Mouse (Mus musculus) midbrain, embryonic 13.5 days (tissue): ENCODE measurements around the gene Aifm3. TPM values are rescaled to one million over a fixed set of nuclear protein-coding genes. Genes with fewer than 3 reads are reported as not detected.
"Not testable (repeated sequence)": the region's sequence is repeated elsewhere in the genome, so short reads cannot be mapped to it uniquely, and the experiment has no call there.

Experiments
- ATAC-seq: fragments of 200-750 bp; cut with Nextera tagmentation; 2 replicates; pipeline ENCODE4 v1.8.0; 2017; ENCODE audit warnings: mild to moderate bottlenecking, moderate TSS enrichment, moderate library complexity
- H3K27ac ChIP-seq: fragments of 300-500 bp; sonication (generic); 2 replicates; pipeline ENCODE4 v1.5.1; 2015; ENCODE audit warnings: inconsistent platforms, mild to moderate bottlenecking, moderate library complexity
- H3K27me3 ChIP-seq: fragments of 300-500 bp; sonication (generic); 2 replicates; pipeline ENCODE4 v1.6.1; 2015; ENCODE audit warnings: mild to moderate bottlenecking, inconsistent platforms
- H3K36me3 ChIP-seq: fragments of 300-500 bp; sonication (generic); 2 replicates; pipeline ENCODE4 v1.6.1; 2015; ENCODE audit warnings: mild to moderate bottlenecking, inconsistent platforms
- H3K4me1 ChIP-seq: fragments of 300-500 bp; sonication (generic); replicated peaks from 2 replicates; pipeline ENCODE4 v1.6.1; 2015; ENCODE audit warnings: inconsistent platforms
- H3K4me2 ChIP-seq: fragments of 300-500 bp; sonication (generic); replicated peaks from 2 replicates; pipeline ENCODE4 v1.6.1; 2015; ENCODE audit warnings: moderate library complexity, mild to moderate bottlenecking, inconsistent platforms
- H3K4me3 ChIP-seq: fragments of 300-500 bp; sonication (generic); replicated peaks from 2 replicates; pipeline ENCODE4 v1.5.1; 2015; ENCODE audit warnings: mild to moderate bottlenecking, inconsistent platforms
- H3K9ac ChIP-seq: fragments of 300-500 bp; sonication (generic); replicated peaks from 2 replicates; pipeline ENCODE4 v1.6.1; 2015; ENCODE audit warnings: mild to moderate bottlenecking, inconsistent platforms
- H3K9me3 ChIP-seq: fragments of 300-500 bp; sonication (generic); 2 replicates; pipeline ENCODE4 v1.6.1; 2016; ENCODE audit warnings: mild to moderate bottlenecking, inconsistent platforms
- WGBS: fragments of 180-500 bp; shearing (Covaris S2); methylation state at CpG from one replicate; pipeline ENCODE4 v1.1.7; 2015; 5-methylcytosine and 5-hydroxymethylcytosine counted together
- polyA plus RNA-seq: library from polyadenylated mRNA; unstranded; fragments of >200 nt; fragmentation: Nextera tagmentation; extraction: Ambion mirVana; gene quantifications from 2 replicates; pipeline ENCODE4 v1.2.1, GENCODE M21; 2015

Gene Aifm3
- polyA plus RNA-seq, 1 experiment from 2014 or later: 10.6 TPM

DNA sequence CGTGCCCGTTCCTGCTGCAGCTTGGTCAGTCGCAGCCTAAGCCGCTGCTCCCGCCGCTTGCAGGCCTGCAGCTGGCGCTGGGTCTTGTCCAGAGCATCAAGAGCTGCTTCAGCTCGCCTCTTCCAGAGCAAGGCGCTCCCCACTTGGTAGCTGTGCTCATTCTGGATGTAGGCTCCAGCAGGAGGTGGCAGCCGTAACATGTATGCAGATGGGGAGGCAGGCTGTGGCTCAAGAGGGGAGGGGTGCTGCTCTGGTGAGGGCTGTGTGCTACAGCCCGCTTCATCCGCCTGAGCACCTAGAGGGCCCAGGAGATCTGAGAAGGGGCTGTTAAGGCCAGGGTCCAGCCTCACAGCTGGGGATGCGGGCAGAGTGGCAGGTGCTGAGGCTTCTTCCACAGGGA, 38.9 kb downstream of the Aifm3 start:
- H3K27me3 ChIP-seq: no peaks in the 10 kb centered on the region
- peaks cover 56% of the 10 kb centered on the region for H3K36me3 ChIP-seq
- no peaks in the 10 kb centered on the region for H3K9me3 ChIP-seq
- ATAC-seq: no peak
- no peak overlapping the region for H3K27ac ChIP-seq
- 86% methylated on average over 13 of the region's 13 CpGs for WGBS
- no peak overlapping the region for H3K9ac ChIP-seq
- peaks cover 28% of the 10 kb centered on the region for H3K4me1 ChIP-seq
- H3K4me3 ChIP-seq: no peak overlapping the region
- H3K4me2 ChIP-seq: no peak overlapping the region

DNA sequence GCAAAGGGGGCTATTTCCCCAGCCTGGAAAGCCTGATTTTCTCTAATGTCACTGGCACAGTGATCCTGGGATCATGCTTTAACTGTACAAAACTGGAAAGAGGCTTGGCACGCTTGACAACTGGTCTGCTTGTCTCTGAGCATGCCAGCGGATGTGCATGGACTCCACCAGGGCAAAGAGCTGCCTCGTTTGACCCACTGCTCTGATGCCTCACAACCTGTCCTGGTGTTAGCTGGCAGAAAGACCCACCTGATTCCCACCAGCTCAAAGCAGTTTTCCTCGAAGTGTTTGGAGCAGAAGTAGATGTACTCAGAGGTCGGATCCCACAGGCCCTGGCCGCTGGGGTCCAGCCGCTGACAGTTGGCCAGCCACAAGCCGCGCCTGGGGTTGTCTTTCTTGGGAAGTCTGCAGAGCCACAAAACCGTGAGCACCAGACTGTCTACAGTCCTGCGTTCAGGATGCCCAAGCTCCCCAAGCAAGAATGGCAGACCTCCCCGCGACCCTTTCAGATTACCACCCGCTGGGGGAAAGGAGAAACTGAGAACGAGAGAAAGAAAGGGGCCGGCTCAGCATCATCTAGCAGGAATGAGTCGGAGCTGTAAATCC, 40.7 kb downstream of the Aifm3 start:
- Histone ChIP-seq H3K4me3 (peak overlapping the region; percentile 63), H3K4me1 (peaks cover 28% of the 10 kb centered on the region), H3K36me3 (peaks cover 40% of the 10 kb centered on the region), H3K27me3 (no peaks in the 10 kb centered on the region), H3K4me2 (peak overlapping the region; percentile 91), H3K27ac (peak overlapping the region; percentile 98), H3K9ac (peak overlapping the region; percentile 84), H3K9me3 (no peaks in the 10 kb centered on the region)
- WGBS: 17% methylated on average over 17 of the region's 17 CpGs
- peak; percentile 13; the same call in 1 of the 2 replicates for ATAC-seq

DNA sequence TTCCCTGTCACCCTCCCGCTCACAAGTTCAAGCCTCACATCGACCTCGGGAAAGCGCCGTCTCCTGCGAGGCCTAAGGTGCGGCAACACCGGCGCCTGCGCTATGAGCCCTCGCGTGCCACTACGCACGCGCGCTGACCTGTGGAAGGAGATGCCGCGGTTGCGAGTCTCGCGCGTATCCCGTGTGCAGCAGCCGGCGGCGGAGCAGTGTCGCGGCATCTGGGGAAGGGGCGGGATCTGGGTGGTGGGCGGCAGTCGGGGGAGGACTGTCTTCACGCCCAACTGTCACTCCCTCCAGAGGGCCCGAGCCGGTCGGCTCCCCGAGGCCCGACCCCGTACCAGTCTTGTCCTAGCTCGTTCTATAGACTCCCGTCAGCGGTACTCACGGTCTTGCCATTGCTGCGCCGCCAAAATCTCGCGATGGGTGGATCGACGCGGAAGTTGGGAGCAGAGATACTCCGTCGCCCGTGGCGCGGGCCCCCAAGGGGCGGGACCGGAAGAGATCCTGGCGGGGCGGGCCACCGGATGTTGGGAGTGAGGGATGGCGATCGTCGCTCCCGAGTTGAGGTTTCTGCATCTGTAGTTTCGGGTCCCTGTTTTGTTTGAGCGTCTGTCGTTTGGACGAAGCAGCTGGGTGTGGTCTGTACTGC, 41.4 kb downstream of the Aifm3 start, which contains the start of gene Thap7:
Gene Thap7 (minus strand): TSS at position 497 of the 649 bp plus-strand sequence.
- peak within 1 kb of the TSS; percentile 84 for H3K9ac ChIP-seq
- ATAC-seq: peak; percentile 97
- peak within 1 kb of the TSS; percentile 91 for H3K4me2 ChIP-seq
- H3K27me3 ChIP-seq: no peaks in the 10 kb centered on the region
- H3K4me3 ChIP-seq: peak within 1 kb of the TSS; percentile 63
- peaks cover 33% of the 10 kb centered on the region for H3K36me3 ChIP-seq
- peak within 1 kb of the TSS; percentile 98 for H3K27ac ChIP-seq
- peaks cover 28% of the 10 kb centered on the region for H3K4me1 ChIP-seq
- no peaks in the 10 kb centered on the region for H3K9me3 ChIP-seq
- under 1% methylated on average over 67 of the region's 67 CpGs for WGBS

DNA sequence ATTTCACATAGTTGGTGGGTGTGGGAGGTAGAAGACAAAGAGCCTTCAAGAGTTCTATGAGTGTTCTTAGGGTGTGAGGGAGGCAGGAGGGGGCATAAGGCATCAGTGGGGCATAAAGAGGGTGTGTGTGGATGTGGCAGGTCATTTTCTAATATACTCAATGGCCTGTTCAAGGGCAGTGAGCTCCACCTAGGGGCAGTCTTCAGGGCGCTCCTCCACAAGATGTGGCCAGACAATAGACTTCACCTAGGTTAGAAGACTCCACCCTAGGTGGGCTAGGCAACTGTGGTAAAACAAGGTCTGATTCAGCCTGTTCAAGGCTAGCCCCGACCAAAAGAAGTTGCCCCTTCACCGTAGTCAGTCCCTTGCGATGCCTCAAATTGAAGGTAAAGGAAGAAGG, 42.9 kb downstream of the Aifm3 start:
- Histone ChIP-seq H3K9ac (no peak overlapping the region), H3K9me3 (no peaks in the 10 kb centered on the region), H3K27ac (no peak overlapping the region), H3K36me3 (peaks cover 18% of the 10 kb centered on the region), H3K4me2 (peak overlapping the region; percentile 91), H3K27me3 (no peaks in the 10 kb centered on the region), H3K4me3 (no peak overlapping the region), H3K4me1 (peaks cover 28% of the 10 kb centered on the region)
- no peak for ATAC-seq
- WGBS: 56% methylated on average over 4 of the region's 4 CpGs

DNA sequence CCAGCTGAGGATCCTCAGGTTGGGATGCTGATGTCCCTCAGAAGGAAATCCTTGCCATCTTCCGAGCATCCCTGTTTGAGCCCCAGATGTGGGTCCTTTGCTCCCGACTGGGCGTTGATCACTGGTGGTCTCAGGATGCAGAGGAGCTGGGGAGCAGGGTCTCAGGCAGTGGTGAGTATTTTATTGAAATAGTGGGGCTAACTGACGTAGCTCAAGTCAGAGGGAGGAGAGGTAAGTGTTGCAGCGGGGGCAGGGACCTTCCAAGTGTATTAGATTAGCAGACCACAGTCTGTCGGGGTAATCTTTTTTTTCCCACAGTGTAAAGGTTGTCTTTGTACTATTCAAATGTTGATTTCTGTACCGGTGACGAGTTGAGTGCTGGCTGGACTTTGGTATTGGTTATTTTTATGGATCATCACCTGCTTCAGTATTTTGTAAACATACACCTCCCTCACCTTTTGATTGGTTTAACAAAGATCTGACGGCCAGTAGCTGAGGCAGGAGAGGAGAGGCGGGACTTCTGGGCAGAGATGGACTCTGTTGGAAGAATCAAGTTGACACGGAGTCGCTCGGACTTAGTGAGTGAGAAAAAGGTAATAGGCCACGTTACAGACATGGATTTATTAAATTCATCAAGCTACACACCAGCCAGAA, 43.4 kb downstream of the Aifm3 start:
- 0 out of 2 replicates have a peak overlapping the region, but pooled peaks have one; percentile 3 for H3K4me2 ChIP-seq

DNA sequence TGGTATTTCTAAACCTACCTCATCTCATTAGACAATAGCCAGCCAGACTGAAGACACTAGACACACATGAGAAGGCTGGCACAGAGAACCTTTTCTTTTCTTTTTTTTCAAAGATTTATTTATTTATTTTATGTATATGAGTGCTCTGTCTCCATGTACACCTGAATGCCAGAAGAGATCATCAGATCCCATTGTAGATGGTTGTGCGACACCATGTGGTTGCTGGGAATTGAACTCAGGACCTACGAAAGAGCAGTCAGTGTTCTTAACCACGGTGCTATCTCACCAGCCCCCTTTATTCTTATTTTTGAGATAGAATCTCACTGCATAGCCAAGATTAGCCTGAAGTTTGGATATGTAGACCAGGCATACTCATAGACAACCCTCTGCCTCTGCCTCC, 47.2 kb downstream of the Aifm3 start:
- 89% methylated on average over 3 of the region's 3 CpGs for WGBS
- H3K9me3 ChIP-seq: no peaks in the 10 kb centered on the region
- no peaks in the 10 kb centered on the region for H3K36me3 ChIP-seq
- H3K4me3 ChIP-seq: no peak overlapping the region
- peaks cover 11% of the 10 kb centered on the region for H3K4me1 ChIP-seq
- no peak overlapping the region for H3K4me2 ChIP-seq
- no peaks in the 10 kb centered on the region for H3K27me3 ChIP-seq
- no peak for ATAC-seq
- H3K27ac ChIP-seq: no peak overlapping the region
- no peak overlapping the region for H3K9ac ChIP-seq

More for the DNA sequence above, 43.4 kb downstream of the Aifm3 start:
- Histone ChIP-seq H3K9me3 (no peaks in the 10 kb centered on the region), H3K4me3 (no peak overlapping the region), H3K4me1 (peaks cover 28% of the 10 kb centered on the region), H3K9ac (no peak overlapping the region), H3K27me3 (no peaks in the 10 kb centered on the region), H3K27ac (no peak overlapping the region), H3K36me3 (peaks cover 13% of the 10 kb centered on the region)
- ATAC-seq: no peak
- WGBS: 70% methylated on average over 14 of the region's 14 CpGs

DNA sequence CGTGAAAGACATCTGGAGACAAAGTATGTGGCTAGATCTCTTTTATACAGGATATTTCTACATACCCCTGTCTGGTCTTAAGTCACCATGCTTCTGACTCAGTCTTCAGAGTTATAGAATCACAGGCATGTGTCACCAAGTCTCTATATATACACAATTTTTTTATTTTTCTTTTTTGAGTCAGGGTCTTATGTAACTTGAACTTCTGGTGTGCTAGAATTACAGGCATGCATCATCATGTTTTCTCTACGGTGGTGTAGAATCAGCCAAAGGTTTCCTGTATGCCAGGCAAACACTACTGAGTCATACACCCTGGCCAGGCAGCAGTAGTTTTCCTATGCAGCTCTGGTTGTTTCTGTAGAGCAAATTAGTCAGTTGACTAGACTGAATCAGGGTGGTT, 53.2 kb downstream of the Aifm3 start:
- WGBS: 78% methylated on average over 2 of the region's 2 CpGs
- ATAC-seq: no peak
- Histone ChIP-seq H3K4me3 (no peak overlapping the region), H3K9me3 (no peaks in the 10 kb centered on the region), H3K27me3 (no peaks in the 10 kb centered on the region), H3K27ac (no peak overlapping the region), H3K4me1 (no peaks in the 10 kb centered on the region), H3K4me2 (no peak overlapping the region), H3K36me3 (no peaks in the 10 kb centered on the region), H3K9ac (no peak overlapping the region)

DNA sequence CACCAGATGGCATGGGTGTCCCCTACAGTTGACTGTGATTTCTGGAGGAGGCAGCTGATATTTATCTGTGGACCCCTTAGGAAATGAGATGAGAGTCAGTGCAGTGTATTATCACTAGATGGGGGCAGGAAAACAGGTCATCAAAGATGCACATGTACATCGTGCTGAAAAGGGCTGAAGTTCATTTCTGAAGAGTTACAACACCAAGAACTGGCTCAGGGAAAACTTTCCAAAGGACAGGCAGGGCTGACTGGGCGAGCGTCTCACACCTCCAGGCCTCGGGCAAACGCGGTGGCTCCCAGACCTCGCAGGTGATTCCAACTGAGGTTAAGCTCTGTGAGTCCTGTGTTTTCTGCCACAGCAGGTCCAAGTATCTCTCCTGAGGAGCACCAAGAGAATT, 63.4 kb downstream of the Aifm3 start:
- no peak overlapping the region for H3K9ac ChIP-seq
- ATAC-seq: no peak

DNA sequence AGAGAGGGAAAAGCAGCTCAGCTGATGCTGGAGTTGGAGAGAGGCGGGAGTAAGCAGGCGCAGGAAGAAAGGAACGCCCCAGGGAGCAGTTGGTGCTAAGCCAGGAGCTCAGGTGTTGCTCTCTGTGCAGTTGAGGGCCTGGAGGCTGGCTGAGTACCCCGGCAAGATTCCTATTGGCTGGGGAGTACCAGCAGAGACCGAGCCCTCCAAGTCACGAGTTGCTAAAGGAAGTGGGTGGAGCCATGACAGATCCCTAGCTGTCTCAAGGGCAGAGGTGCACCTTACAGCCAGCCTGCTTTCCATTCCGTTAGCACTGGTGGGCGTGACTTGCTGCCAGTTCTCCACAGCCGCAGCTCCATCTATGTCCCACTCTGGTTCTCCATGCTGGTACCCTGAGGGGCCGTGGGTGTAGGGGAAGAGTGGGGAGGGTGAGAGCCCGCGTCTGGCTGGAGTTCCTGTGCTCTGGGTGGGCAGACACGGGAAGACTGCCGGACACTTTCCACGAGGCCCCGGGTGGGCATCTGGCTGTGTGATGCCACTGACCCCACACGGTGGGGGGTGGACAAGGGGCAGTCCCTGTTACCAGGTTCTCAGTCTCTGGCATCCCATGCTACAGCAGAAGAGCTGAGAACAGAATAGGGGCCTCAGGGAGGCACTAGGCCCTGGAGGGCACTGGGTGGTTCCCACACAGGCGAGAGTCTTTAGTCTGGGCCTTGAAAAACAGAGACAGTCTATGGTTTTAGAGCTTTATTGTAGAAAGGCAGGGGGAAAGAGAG, 64.7 kb downstream of the Aifm3 start:
- Histone ChIP-seq H3K4me2 (peak overlapping the region; percentile 47), H3K4me3 (peak overlapping the region; percentile 20; the same call in 1 of the 2 replicates), H3K9ac (0 out of 2 replicates have a peak overlapping the region, but pooled peaks have one; percentile 19), H3K36me3 (no peaks in the 10 kb centered on the region), H3K4me1 (peaks cover 33% of the 10 kb centered on the region), H3K27ac (peak overlapping the region; percentile 56), H3K9me3 (no peaks in the 10 kb centered on the region), H3K27me3 (no peaks in the 10 kb centered on the region)
- WGBS: 4% methylated on average over 18 of the region's 18 CpGs
- ATAC-seq: peak; percentile 77

More for the DNA sequence above, 63.4 kb downstream of the Aifm3 start:
- Histone ChIP-seq H3K36me3 (no peaks in the 10 kb centered on the region), H3K27ac (no peak overlapping the region), H3K27me3 (no peaks in the 10 kb centered on the region), H3K4me2 (no peak overlapping the region), H3K4me1 (peaks cover 22% of the 10 kb centered on the region), H3K9me3 (no peaks in the 10 kb centered on the region), H3K4me3 (no peak overlapping the region)
- 87% methylated on average over 7 of the region's 7 CpGs for WGBS

DNA sequence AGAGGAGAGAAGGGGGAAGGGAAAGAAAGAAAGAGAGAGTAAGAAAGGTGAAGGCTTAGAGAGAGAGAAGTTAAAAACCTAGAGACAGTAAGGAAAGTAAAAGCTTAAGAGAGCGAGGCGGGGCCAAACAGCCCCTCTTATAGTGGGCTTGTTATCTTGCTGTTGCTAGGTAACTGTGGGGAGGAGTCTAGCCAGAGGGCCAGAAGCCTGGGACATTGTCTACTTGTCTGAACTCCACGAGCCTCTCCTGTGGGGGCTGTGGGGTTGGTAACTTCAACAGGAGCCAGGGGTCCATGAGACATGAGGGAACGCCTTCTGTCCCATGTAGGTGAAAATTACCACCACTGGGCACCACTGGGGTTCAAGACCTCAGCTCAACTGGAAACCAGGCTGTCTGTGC, 65.3 kb downstream of the Aifm3 start:
- peak; percentile 49; the same call in 1 of the 2 replicates for ATAC-seq
- H3K27me3 ChIP-seq, H3K9me3 ChIP-seq, H3K9ac ChIP-seq, H3K36me3 ChIP-seq, H3K4me3 ChIP-seq: not testable (repeated sequence)
- peaks cover 36% of the 10 kb centered on the region for H3K4me1 ChIP-seq
- 6% methylated on average over 4 of the region's 4 CpGs for WGBS
- peak overlapping the region; percentile 56; the same call in 1 of the 2 replicates for H3K27ac ChIP-seq
- H3K4me2 ChIP-seq: peak overlapping the region; percentile 47

DNA sequence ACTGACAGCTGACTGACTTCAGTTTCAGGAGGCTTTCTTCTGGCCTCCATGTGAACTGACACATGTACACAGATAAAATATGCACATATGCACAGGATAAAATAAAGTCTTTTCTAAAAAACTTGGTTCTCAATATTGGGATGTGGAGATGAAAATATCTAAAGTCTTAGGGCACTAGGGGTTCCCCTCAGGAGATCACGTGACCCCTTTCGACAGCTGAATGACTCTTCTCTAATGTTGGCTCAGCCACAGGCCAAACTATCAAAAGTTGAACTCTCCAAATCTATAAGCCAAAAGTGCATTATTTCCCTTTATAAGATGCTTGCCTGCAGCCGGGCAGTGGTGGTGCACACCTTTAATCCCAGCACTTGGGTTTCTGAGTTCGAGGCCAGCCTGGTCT, 66.8 kb downstream of the Aifm3 start:
- H3K9me3 ChIP-seq: no peaks in the 10 kb centered on the region
- H3K27ac ChIP-seq: no peak overlapping the region
- no peak for ATAC-seq
- no peak overlapping the region for H3K9ac ChIP-seq
- 90% methylated on average over 4 of the region's 4 CpGs for WGBS
- H3K4me1 ChIP-seq: peaks cover 45% of the 10 kb centered on the region
- peaks cover 13% of the 10 kb centered on the region for H3K27me3 ChIP-seq
- H3K4me2 ChIP-seq: no peak overlapping the region
- no peaks in the 10 kb centered on the region for H3K36me3 ChIP-seq
- H3K4me3 ChIP-seq: no peak overlapping the region
